Mouse (Mus musculus): ENCODE measurements at regions not wholly inside any gene's neighbourhood (a gene's known extent, or its start where the extent isn't known, plus 50 kb on each side); places are given as distances from the start of the nearest gene placed in this dataset.

DNA sequence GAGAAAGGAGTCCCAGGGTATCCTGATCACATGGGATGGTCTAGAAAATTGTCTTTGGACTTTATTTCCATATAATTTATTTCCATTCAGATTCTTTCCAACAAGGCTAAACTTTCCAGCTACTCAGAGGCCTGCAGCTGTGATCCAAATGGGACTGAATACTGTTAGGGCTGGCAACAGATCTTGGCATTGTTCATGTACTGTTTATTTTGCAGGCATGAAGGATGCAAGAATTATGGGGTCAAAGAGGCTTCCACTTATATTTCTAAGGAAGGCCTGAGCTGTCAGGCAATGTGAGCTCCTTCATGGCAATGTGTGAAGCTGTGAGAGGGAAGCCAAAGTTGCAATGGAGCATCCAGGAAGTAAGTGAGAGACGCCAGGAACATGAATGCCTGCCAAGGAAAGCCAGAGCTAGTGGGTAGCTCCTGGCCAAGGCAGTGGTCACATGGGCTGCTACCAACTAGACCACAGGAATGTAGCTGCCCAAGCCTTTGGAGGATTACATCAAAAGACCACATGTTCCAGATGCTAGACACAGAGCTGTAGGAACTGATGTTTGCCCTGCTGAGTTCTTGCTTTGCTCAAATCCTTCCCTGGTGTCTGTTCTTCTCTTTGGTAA lies 261.8 kb upstream of the Sox11 start:
- no peak for DNase-seq

DNA sequence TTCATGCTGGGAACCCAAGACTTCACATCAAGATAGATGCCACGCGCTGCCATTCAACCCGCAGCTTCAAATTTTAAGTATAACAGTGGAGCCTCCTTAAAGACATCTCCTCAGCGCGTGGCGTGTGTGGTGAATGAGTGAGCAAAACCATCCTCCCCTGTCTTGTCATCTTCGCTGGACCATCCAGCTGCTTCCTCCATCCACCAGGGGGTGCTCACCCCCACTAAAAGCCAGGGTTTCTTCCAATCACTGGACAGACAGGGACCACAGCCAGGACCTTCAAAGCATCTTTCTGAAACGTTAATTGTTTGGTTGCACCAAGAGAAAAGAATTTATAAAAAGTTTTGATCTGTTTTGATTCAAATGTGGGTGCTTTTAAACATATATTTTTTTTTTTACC lies 256.8 kb upstream of the Sox11 start:
- DNase-seq, result peak; percentile 82

DNA sequence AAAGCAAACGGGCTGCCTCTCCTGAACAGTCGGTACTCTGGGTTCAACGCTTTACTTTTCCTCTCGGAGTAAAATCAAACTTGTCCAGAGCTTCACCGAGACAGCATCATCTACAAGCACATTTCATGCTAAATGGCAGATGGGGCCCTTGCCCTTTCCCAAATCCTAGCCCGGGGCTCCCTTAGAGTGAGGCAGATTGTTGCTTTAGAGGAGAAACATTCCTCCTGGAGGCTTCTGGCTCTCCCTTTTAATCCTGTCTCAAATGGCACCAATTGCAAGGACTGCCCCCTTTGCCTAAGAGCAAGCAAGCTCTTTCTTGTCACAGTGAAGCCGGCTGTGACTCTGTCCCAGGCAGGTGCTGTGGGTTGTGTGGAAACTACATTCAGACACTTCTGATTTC lies 255.5 kb upstream of the Sox11 start:
- DNase-seq, result no peak

DNA sequence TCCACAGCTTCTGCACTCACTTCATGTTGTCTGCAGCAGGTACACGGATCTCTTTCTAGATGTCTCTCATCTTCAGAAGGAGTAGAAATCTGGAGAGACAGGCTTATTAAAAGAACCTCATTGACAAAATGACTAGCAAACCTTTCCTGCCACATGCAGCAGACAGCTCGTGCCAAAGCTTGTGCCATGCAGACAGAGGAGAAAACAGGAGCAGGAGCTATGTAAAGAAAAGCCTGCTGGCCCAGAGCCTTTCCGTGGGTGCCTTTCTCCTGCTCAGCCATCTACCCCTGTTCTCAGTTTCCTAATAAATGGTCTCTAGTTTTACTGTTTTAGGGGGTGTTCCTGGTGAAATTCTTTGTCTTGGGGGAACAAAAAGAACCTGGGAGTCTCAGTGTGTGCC lies 254.9 kb upstream of the Sox11 start:
- no peak for DNase-seq

DNA sequence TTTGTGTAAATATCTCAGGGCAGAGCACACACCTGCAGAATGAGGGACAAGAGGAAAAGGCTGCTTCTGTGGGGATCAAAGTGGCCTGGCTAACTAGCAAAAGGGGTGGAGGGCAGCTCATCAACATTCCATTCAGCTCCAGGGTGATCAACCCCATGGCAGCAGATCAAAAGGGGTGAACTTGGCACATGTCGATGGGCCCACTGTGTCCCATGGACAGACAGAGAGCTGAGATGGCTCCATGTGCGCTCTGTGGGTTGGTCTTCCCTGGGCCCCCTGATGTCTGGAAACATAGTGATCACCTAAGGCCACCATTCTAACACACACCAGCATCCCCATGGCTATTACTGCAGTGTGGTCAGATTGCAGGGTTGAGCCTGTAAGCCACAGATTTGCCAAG lies 253.2 kb upstream of the Sox11 start:
- DNase-seq, result no peak

DNA sequence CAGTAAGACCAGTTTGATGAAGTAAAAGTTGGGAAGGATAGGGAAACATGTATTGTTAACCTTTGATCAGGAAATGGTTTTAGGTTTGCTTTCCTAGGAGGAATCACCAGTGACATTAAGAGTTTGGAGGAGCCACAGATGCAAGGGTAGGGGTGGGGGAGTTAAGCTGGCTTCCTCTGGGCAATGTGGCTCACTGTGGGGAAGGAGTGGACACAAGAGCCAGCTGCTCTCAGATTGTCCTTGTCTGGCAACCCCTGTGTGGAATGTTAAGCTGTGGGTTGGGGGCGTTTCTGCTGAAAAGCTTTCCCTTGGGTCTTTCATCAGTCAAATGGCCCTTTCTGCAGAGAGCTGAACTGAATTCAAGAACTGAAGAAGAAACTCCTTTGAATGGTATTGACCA lies 251.1 kb upstream of the Sox11 start:
- no peak for DNase-seq

DNA sequence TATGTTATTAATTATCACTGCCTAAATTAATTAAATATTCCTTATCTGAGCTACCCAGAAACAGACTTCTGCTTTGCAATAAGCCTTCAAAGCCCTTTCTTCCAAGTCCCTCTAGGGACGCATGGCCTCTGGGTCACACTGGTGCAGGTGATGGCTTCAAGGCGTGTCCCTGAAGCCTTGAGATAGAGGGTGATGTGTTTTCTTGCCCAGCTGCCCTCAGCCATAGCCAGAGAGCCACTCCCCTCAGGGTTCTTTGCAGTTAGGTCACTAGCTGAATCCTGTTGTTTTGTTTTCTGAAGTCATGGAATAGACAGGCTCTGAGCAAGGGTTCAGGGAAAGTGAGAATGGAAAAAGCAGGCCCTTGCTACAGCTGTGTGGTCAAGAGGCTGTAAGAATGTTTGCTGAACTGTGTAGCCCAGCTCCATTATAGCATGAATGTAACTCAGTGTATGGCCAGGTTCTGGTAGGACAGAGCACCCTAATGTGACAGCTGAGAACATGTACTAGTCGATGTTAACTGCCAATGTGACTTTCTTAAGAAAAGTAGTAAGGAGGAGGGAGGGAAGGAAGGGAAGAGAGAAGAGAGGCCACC lies 233.8 kb upstream of the Sox11 start:
- no peak for DNase-seq

DNA sequence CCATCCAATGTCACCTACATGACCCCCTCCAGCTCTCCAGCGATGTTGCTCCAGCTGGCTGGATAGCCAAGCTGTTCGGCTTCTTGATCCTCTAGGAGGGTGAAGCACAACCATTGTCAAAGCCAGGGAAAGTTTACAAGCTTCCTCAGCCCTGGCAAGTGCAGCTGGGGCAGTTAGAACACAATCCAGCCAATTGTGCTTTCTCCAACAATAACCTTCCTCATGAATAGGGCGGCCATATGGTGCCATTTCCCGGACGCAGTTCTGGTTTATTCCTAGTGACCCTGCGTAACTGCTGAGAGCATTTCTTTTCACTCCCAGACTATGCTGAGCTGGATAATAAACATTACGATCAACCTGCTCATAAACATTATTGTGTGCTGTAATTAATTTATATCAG lies 233.3 kb upstream of the Sox11 start:
- DNase-seq, result no peak

DNA sequence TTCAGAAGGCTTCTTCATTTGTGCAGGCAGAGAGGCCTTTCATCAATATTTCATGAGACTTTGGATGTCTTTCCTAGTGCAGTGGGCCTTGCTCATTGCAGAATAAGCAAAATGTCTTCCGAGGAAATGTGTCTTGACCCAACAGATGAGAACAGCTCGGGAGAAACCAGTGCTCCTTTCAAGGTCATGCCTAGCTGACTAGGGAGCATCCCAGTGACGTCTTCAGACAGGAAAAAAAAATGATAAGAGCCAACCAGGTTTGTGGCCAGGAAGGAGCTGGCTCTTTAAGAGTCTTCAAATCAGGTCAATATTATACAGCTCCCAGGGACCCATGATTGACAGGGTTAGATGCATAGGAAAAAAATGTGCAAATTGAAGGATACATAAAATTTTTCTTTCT lies 224.9 kb upstream of the Sox11 start:
- no peak for DNase-seq

DNA sequence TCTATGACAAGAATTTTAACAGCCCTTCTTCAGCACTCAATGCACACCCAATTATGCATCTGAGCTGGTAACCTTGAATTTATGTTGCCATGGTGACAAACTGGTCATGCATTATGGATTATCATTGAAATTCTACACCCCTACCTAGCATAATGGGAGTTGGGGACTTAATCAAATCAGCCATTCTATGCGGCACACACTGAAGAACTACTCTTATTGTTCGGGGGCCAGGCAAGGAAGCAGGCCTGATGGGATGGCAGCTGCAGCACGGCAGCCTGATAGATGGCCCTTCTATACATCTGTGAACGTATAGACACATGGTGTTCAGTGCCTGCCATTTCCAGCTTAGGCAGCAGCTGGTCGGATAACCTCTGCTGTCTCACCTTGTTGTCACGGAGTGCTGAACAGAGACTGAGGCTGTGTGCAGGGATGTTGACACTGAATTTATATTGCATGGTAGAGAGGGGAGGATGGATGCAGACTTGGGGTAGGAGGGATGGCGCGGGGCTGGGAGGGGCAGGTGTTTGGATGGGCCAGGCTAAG lies 223.7 kb upstream of the Sox11 start:
- no peak for DNase-seq

DNA sequence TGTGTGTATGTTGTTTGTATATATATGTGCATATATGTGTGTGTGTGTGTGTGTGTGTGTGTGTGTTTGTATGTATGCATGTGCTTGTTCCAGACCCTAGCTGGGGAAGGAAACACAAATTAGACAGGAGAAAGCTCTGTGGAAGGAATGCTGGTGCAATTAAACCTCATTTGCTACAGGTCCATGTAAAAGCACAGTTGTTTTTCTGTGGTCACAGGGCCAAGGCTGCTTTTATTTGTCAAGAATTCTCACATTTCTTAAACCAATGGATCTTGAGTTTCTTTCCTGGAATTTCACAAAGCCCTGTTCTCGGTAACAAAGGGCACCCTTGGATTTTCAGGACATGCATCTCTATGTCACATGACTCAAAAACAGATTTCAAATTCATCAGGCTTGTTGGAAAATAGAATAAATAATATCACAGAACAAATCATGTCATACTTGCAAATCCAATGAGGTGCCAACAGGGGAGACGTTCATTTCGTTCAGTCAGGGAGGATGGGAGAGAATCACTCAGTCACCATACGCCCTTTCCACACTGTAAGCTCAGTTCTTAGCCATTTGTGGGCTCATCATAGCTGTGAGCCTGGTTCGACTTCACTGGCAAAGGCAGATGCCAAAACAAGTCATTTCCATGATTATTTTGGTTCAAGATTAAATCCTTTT lies 222.4 kb upstream of the Sox11 start:
- DNase-seq, result no peak

DNA sequence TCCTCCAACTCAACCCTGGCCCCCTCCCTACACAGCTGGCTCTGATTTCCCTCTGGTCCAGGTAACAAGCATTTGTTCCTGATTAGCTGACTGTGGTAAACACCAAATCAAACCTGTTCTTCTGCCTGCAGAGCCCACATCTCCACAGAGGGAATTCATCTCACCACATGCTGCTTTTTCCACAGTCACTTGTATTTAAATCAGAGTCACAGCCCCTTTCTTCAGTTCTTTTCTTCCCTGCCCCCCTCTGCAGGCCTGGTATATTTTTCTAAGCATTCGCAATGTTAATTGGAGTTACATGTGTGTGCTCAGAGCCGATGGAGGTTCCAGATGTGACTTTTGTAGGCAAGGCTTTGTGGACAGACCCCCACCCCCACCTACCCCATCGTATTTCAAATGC lies 221.5 kb upstream of the Sox11 start:
- DNase-seq, result no peak

DNA sequence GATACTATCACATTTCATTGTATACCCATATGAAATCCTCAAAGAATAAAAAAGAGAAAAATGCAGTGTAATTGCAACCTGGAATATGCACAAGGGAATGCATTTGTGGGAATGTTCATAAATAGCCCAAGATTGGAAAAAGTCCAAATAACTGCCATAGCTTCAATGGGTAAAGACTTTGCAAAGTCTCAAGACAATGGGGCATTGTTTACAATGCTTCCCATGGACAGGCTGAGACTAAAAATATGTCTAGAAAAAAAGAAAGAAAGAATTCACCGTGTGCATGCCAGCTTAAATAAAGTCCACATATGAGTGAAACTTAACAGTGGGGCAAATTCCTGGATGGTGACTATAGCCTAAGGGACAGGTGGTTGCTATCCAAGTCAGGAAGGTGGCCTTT lies 210.4 kb upstream of the Sox11 start:
- DNase-seq, result no peak

DNA sequence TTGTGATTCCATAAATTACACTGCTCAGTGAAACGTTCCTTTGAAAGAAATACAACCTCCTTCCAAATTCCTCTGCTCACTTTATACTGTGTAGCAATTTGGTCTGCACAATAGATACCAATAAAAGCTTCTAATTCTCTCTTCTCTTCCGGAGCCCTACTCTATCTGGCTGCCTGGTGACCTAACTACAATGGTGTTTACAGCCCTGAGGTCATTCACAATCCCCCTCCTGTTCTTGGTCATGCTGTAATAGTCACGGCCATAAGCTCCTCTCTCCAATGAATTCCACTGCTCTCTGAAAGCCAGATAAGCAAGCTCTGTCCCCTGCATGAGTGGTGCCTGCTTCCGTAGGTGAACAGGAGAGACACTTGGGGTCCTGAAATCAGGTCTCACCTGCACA lies 195.8 kb upstream of the Sox11 start:
- no peak for DNase-seq

DNA sequence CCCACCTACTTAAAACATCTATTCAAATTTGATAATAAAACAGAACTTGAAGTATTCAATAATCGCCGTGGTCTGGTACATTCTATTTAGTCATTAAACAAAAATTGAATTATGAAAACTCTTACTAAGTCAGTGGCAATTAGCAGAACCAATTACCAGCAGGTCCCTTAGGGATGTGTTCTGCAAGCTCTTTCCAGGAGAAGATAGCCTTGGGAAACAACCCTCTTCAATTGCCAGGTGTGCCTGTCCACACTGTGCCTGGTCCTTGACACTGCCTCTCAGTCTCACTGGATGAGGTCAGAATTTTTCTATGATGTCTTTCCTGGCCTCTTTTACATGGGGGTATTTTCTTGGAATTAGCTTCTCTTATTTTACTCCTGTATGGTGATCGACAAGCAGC lies 195.1 kb upstream of the Sox11 start:
- DNase-seq, result no peak

DNA sequence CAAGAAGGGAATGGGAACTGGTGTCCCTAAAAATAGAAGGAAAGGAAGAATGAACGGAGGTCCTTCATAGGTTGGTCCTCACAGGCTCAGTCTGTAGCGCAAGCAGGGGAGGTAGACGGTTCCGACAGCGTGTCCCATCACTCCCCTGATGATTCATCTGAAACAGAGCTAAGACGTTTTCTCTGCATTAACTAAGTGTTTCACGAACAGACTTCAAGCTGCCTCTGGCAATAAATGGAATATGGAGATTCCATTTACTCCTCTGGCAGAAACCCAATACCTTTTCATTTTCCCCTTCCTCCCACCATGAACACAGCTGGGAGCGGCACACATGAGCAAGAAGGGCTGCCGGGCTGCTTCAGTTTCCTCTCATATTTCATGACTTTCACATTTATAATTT lies 194.6 kb upstream of the Sox11 start:
- DNase-seq, result no peak

DNA sequence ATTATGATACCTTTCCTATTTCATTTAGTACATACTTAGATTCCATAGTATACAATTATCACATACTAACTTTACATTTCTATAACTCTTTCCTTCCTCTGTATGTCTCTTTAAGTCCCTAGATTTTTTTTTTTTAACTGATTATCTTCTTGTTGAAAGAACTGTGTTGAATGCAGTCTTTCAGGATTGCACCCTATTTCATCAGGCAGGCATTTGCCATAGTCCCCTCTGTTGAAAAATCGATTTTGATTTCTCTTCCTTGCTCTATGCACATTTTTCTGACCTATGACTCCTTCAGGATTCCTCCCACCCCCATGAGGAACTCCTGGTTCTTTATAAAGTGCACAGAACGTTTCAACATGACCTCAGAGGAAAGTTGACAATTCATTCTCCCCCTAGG lies 183.2 kb upstream of the Sox11 start:
- no peak for DNase-seq

DNA sequence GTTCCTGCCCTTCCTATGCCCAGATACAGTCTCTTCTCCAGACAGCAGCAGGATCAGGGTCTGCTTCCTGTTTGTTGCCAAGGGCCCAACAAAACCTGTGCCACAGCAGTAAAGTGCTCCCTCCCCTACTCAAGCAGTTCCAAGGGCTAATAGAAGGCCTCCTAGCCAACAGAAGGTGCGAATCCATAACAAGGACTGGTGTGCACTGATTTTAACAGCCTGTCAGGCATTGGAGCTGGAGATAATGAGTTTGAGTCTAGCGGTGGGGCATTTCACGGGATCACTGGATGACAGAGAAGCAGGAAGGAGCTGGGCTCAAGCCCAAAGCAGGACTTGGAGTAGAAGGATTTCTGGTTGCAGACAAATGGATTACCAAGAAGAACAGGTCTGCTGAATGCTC lies 170.9 kb upstream of the Sox11 start:
- DNase-seq, result no peak

DNA sequence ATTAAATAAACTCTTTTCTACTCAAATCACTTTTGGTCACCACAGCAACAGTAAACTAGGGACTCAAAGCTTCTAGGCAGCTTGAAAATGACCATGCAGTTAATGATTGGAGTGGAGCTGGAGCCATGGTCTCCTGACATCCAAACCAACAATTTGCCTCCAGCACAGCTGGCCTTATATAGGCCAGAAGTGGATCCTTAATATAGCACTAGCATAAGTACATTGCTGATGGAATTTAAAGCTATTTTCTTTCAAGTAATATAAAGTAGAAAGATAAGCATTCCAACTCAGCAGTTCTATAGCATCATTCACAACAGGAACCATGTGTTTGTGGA lies 165.8 kb upstream of the Sox11 start:
- no peak for DNase-seq

DNA sequence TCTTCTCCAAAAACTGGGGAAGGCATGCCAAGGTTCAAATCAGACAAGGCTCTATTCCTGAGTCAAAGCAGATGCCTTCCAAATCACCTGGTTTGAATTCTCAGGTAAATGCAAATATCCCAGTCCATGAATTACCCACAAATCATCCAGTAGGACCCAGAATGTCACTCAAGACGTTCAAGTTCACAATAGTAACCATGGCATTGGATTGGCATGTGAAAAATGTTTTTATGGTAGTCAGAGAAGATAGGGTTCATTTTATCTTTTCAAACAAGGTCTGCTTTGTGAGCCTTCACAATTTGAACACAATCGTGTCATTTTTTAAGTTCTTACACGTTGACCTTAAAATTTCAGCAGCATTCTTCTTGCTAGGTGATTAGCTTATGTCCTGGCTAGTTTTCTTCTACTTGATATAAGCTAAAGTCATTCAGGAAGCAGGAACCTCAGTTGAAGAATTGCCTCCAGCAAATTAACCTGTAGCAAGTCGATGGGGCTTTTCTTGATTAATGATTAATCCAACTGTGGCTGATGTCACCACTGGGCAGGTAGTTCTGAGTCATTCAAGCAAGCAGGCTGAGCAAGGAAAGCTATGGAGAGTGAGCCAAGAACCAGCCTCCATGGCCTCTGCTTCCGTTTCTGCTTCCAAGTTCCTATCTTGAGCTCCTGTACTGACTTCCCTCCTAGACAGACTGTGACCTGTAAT lies 165.3 kb upstream of the Sox11 start:
- no peak for DNase-seq

DNA sequence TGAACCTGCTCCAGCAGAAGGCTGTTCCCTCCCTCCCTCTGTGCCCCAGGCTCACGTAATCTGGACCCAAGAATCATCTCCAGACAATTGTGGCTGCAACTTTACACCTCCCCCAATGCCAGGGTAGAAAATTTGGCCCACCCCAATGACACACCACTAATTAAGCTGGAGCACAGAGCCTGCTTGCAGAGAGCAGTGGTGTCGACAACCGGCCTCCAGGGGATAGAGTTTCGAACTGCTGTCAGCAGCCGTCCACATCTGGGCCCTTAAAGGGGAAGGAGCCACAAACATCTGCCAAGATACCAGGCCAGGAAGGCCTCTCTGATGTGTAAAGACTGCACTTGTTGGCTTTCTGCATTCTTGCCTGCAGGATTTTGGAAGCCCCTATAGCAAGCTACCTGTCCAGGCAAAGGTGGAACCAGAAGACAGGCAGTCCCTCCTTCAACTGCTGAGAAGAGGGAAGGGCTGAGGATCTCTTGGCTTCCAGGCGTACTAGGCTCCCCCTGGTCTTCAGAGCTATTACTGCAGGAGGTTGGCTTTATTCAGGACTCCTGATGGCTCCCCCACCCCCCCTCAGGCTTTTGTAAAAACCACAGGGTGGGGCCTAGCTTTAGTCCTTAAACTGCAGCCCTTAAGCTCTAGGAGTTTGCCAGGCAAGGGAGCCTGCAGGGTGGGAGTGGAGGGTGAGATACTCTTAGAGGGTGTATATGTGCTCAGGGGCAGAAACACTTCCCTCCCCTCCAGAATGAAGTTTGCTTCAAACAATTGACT lies 160.5 kb upstream of the Sox11 start:
- no peak for DNase-seq

DNA sequence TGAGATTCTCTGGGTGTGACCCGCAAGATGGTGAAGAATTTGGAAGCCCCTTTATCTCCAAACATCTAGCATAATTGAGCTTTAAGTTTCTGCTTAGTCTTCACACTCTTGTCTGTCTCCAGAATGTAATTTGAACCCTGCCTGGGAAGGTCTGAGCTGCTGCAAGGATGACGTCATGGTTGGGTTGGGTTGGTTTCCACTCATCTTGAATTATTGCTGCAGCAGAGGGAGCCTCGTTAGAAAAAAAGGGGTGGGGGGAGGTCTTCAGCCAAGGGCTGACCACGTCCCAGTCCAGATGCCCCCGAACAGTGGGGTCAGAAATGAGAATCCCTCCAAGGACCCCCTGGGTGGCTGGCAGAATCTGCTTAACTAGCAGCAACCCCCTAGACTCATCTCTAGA lies 158.1 kb upstream of the Sox11 start:
- no peak for DNase-seq

DNA sequence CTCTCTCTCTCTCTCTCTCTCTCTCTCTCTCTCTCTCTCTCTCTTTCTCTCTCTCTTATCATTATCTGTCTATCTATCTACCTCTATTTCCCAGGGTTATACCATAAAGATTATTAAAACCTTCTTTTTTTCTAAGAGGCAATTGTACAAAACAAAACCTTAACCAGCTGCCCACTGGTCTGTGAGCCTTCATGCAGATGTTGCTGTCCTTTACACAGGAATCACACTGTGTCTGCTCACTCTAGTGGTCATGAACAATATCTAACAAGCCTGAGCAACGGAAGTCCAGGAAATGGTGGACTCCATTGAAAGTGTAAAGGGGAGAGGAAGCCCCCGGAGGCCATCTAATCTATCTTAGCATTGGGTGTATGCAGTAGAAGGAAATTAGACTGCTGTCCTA lies 156.9 kb upstream of the Sox11 start:
- no peak for DNase-seq
